Mouse (Mus musculus): ENCODE measurements around the gene Cradd. TPM values are rescaled to one million over a fixed set of nuclear protein-coding genes. Genes with fewer than 3 reads are reported as not detected.
A peak's percentile ranks its signal among the peaks of the same experiment; 100 is the strongest.

The Cradd gene
- polyA plus RNA-seq, 1 experiment, result 9.5 TPM

- Histone ChIP-seq H3K4me3 (no peak overlapping the region), H3K4me2 (ENCODE audit: low read depth) (no peak overlapping the region), H3K27me3 (ENCODE audit: control insufficient read depth, insufficient read depth, insufficient read length) (no peaks in the 10 kb centered on the region), H3K36me3 (ENCODE audit: control insufficient read depth, insufficient read depth) (no peaks in the 10 kb centered on the region), H3ac (ENCODE audit: control insufficient read depth, insufficient read length) (no peak overlapping the region), H3K79me2 (ENCODE audit: control insufficient read depth, insufficient read depth) (no peaks in the 10 kb centered on the region)
- TF ChIP-seq E2F4 (IDR thresholded peaks at IDR 0.05; ENCODE audit: insufficient read depth) (no peak), SRF (IDR thresholded peaks at IDR 0.05; ENCODE audit: control insufficient read depth, insufficient read length, low read depth) (no peak), REST (IDR thresholded peaks at IDR 0.05; ENCODE audit: insufficient read depth, insufficient read length) (no peak), CEBPB (IDR thresholded peaks at IDR 0.05; ENCODE audit: insufficient read depth, poor library complexity, severe bottlenecking) (no peak), TCF12 (IDR thresholded peaks at IDR 0.05; ENCODE audit: insufficient read depth, poor library complexity, severe bottlenecking) (no peak), MYOD1 (IDR thresholded peaks at IDR 0.05; ENCODE audit: control insufficient read depth in 1 of 3, insufficient read length in 2 of 3, low read depth in 2 of 3) (no peak), USF1 (IDR thresholded peaks at IDR 0.05; ENCODE audit: low read depth) (no peak), POLR2AphosphoS2 (IDR thresholded peaks at IDR 0.05; ENCODE audit: insufficient read length, low read depth) (no peak), POLR2A (IDR thresholded peaks at IDR 0.05; ENCODE audit: insufficient read length, low read depth) (no peak), TCF3 (IDR thresholded peaks at IDR 0.05; ENCODE audit: insufficient read length, low read depth) (no peak), MAX (IDR thresholded peaks at IDR 0.05; ENCODE audit: low read depth) (no peak), MYOG (IDR thresholded peaks at IDR 0.05; ENCODE audit: control insufficient read depth in 1 of 3, insufficient read depth in 1 of 3, insufficient read length in 2 of 3, low read depth in 2 of 3) (no peak)
Observed at GRCm38 (mm10) chr10:95195719-95196118, 128.2 kb downstream of the Cradd start.

- Histone ChIP-seq H3ac (ENCODE audit: control insufficient read depth, insufficient read length) (no peak overlapping the region), H3K27me3 (ENCODE audit: control insufficient read depth, insufficient read depth, insufficient read length) (no peaks in the 10 kb centered on the region), H3K79me2 (ENCODE audit: control insufficient read depth, insufficient read depth) (no peaks in the 10 kb centered on the region), H3K4me2 (ENCODE audit: low read depth) (no peak overlapping the region), H3K4me3 (no peak overlapping the region), H3K36me3 (ENCODE audit: control insufficient read depth, insufficient read depth) (no peaks in the 10 kb centered on the region)
- no peak for TF ChIP-seq SRF (IDR thresholded peaks at IDR 0.05; ENCODE audit: control insufficient read depth, insufficient read length, low read depth)
Observed at GRCm38 (mm10) chr10:95194776-95195175, 129.2 kb downstream of the Cradd start.

GRCm38 (mm10) chr10:95193875-95194281 lies 130.1 kb downstream of the Cradd start:
- TF ChIP-seq TCF12 (IDR thresholded peaks at IDR 0.05; ENCODE audit: insufficient read depth, poor library complexity, severe bottlenecking) (no peak), USF1 (IDR thresholded peaks at IDR 0.05; ENCODE audit: low read depth) (no peak), REST (IDR thresholded peaks at IDR 0.05; ENCODE audit: insufficient read depth, insufficient read length) (no peak), MAX (IDR thresholded peaks at IDR 0.05; ENCODE audit: low read depth) (no peak), E2F4 (IDR thresholded peaks at IDR 0.05; ENCODE audit: insufficient read depth) (no peak)
- no peak overlapping the region for H3K4me2 ChIP-seq (ENCODE audit: low read depth)
- no peak overlapping the region for H3ac ChIP-seq (ENCODE audit: control insufficient read depth, insufficient read length)
- no peak overlapping the region for H3K4me3 ChIP-seq
- H3K79me2 ChIP-seq (ENCODE audit: control insufficient read depth, insufficient read depth), result no peaks in the 10 kb centered on the region
- no peaks in the 10 kb centered on the region for H3K27me3 ChIP-seq (ENCODE audit: control insufficient read depth, insufficient read depth, insufficient read length)
- H3K36me3 ChIP-seq (ENCODE audit: control insufficient read depth, insufficient read depth), result no peaks in the 10 kb centered on the region

GRCm38 (mm10) chr10:95191881-95192280 lies 132.1 kb downstream of the Cradd start:
- TF ChIP-seq POLR2A (IDR thresholded peaks at IDR 0.05; ENCODE audit: insufficient read length, low read depth) (no peak), POLR2AphosphoS2 (IDR thresholded peaks at IDR 0.05; ENCODE audit: insufficient read length, low read depth) (no peak), MYOD1 (IDR thresholded peaks at IDR 0.05; ENCODE audit: control insufficient read depth in 1 of 3, insufficient read length in 2 of 3, low read depth in 2 of 3) (no peak), MYOG (IDR thresholded peaks at IDR 0.05; ENCODE audit: control insufficient read depth in 1 of 3, insufficient read depth in 1 of 3, insufficient read length in 2 of 3, low read depth in 2 of 3) (no peak), REST (IDR thresholded peaks at IDR 0.05; ENCODE audit: insufficient read depth, insufficient read length) (no peak), TCF3 (IDR thresholded peaks at IDR 0.05; ENCODE audit: insufficient read length, low read depth) (no peak), SRF (IDR thresholded peaks at IDR 0.05; ENCODE audit: control insufficient read depth, insufficient read length, low read depth) (no peak), TCF12 (IDR thresholded peaks at IDR 0.05; ENCODE audit: insufficient read depth, poor library complexity, severe bottlenecking) (no peak), E2F4 (IDR thresholded peaks at IDR 0.05; ENCODE audit: insufficient read depth) (no peak), CEBPB (IDR thresholded peaks at IDR 0.05; ENCODE audit: insufficient read depth, poor library complexity, severe bottlenecking) (no peak), MAX (IDR thresholded peaks at IDR 0.05; ENCODE audit: low read depth) (no peak), USF1 (IDR thresholded peaks at IDR 0.05; ENCODE audit: low read depth) (no peak)

DNA sequence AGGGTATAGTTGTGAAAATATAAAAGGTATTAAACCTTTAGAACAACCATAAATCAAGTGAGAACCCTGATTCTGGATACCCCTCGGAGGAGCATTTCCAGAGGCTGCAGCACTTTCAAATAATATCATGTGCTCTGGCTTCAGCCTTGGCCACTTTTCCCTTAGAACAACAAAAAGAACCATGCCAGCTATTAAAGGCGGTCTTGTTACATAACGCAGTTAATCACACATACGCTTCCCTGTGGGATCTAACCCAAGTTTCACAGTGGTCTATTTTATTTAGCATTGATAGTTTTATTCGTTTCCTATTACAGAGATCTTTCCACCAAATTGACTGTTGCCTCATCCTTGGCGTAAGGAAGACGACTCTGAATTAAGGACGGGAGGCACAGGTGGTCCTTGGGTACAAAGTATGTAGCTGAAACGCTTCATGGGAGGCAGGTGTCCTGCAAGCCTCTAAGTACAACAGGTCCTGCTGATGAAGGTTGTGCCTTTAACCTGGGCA lies 132.7 kb downstream of the Cradd start:
- H3K36me3 ChIP-seq (ENCODE audit: control insufficient read depth, insufficient read depth), result no peaks in the 10 kb centered on the region
- H3K27me3 ChIP-seq (ENCODE audit: control insufficient read depth, insufficient read depth, insufficient read length), result no peaks in the 10 kb centered on the region
- no peak overlapping the region for H3K4me3 ChIP-seq
- no peaks in the 10 kb centered on the region for H3K79me2 ChIP-seq (ENCODE audit: control insufficient read depth, insufficient read depth)
- H3K4me2 ChIP-seq (ENCODE audit: low read depth), result no peak overlapping the region
- TF ChIP-seq MYOG (IDR thresholded peaks at IDR 0.05; ENCODE audit: control insufficient read depth in 1 of 3, insufficient read depth in 1 of 3, insufficient read length in 2 of 3, low read depth in 2 of 3) (no peak), USF1 (IDR thresholded peaks at IDR 0.05; ENCODE audit: low read depth) (no peak), POLR2A (IDR thresholded peaks at IDR 0.05; ENCODE audit: insufficient read length, low read depth) (no peak), SRF (IDR thresholded peaks at IDR 0.05; ENCODE audit: control insufficient read depth, insufficient read length, low read depth) (no peak), TCF12 (IDR thresholded peaks at IDR 0.05; ENCODE audit: insufficient read depth, poor library complexity, severe bottlenecking) (no peak)
- no peak overlapping the region for H3ac ChIP-seq (ENCODE audit: control insufficient read depth, insufficient read length)

More at GRCm38 (mm10) chr10:95191881-95192280, 132.1 kb downstream of the Cradd start:
- Histone ChIP-seq H3K27me3 (ENCODE audit: control insufficient read depth, insufficient read depth, insufficient read length) (no peaks in the 10 kb centered on the region), H3K79me2 (ENCODE audit: control insufficient read depth, insufficient read depth) (no peaks in the 10 kb centered on the region), H3ac (ENCODE audit: control insufficient read depth, insufficient read length) (no peak overlapping the region), H3K4me3 (no peak overlapping the region), H3K4me2 (ENCODE audit: low read depth) (peak overlapping the region; percentile 41), H3K36me3 (ENCODE audit: control insufficient read depth, insufficient read depth) (no peaks in the 10 kb centered on the region)
